Comparison of ENCODE assay signal across 15 mouse cellular contexts in the genomic region with DNA sequence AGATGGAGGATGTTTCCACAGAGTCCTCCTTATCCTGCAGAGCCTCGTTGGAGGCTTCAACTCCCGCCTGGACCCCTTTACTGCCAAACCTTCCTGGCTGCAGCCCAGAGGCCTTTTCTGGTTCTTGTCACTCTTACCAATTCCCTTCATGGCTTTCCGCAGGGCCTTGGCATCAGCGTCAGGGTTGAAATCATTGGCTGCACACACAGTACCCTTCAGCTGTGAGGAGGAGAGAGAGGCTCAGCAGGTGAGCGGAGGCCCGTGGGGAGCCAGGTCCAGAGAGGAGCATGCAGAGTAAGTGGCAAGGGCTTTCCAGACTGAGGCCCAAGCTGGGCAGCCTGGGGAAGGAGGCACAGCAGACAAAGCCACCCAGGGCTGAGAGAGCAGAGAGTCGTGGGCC. TPM values are rescaled to one million over a fixed set of nuclear protein-coding genes. Genes with fewer than 3 reads are reported as not detected.
A peak's percentile ranks its signal among the peaks of the same experiment; 100 is the strongest.
DNase-seq lines count a peak whose midpoint lies in the region; ATAC-seq and TF ChIP-seq lines count a peak whose summit lies in the region.
"Had no signal": no experiment of that assay in that cellular context is flagged by ENCODE, and none has a peak within 500 bp of the region (broad histone marks: within the 10 kb centered on the region; RNA-seq: fewer than 3 reads in every experiment).

No protein-coding gene starts in this region.

- no peak overlapping the region for H3K9ac ChIP-seq in heart, embryonic 15.5 days
- no peak overlapping the region for H3K9ac ChIP-seq in heart, embryonic 12.5 days
- no peak overlapping the region for H3K9ac ChIP-seq in midbrain, postnatal 0 days (replicated peaks; ENCODE audit: low read length, poor library complexity, severe bottlenecking)
- no peak overlapping the region for H3K9ac ChIP-seq in midbrain, embryonic 15.5 days
- H3K9ac ChIP-seq: embryonic facial prominence, embryonic 12.5 days; intestine, embryonic 15.5 days; kidney, embryonic 15.5 days had no signal

- peak overlapping the region; percentile 47 for H3K27ac ChIP-seq in heart, embryonic 15.5 days
- no peak overlapping the region for H3K27ac ChIP-seq in heart, embryonic 12.5 days (ENCODE audit: poor library complexity, severe bottlenecking)
- no peak overlapping the region for H3K27ac ChIP-seq in midbrain, postnatal 0 days (ENCODE audit: low read depth, low read length)
- H3K27ac ChIP-seq in midbrain, embryonic 15.5 days: no peak overlapping the region
- H3K27ac ChIP-seq in cerebellum, adult 2 months (ENCODE audit: insufficient read depth, low read length): peak overlapping the region; percentile 33; the same call in 1 of the 2 replicates
- H3K27ac ChIP-seq: embryonic facial prominence, embryonic 12.5 days; intestine, embryonic 15.5 days; kidney, embryonic 15.5 days had no signal

- H3K4me1 ChIP-seq in heart, embryonic 15.5 days (replicated peaks): peaks cover 22% of the 10 kb centered on the region
- peaks cover 24% of the 10 kb centered on the region for H3K4me1 ChIP-seq in heart, embryonic 12.5 days (replicated peaks)
- H3K4me1 ChIP-seq in midbrain, postnatal 0 days (ENCODE audit: insufficient read depth, low read length): no peaks in the 10 kb centered on the region
- no peaks in the 10 kb centered on the region for H3K4me1 ChIP-seq in midbrain, embryonic 15.5 days
- H3K4me1 ChIP-seq in cerebellum, adult 2 months (ENCODE audit: control insufficient read depth, insufficient read depth, low read length): peaks cover 7% of the 10 kb centered on the region
- H3K4me1 ChIP-seq: embryonic facial prominence, embryonic 12.5 days; intestine, embryonic 15.5 days had no signal

- peak; percentile 31 for DNase-seq in midbrain, postnatal 0 days (ENCODE audit: low spot score)
- DNase-seq in cerebellum, adult 2 months: peak; percentile 58 to 68
- DNase-seq in cerebellum, postnatal 25 days: peak; percentile 65 to 67
- no peak for DNase-seq in lung, postnatal 4 days
- DNase-seq: heart, postnatal 4 days; lung, postnatal 10 days; thymus, postnatal 25 days had no signal

- no peak for ATAC-seq in heart, embryonic 15.5 days (replicated peaks; ENCODE audit: insufficient number of reproducible peaks, insufficient read depth, low FRiP score, low read depth)
- ATAC-seq in heart, embryonic 12.5 days (ENCODE audit: insufficient number of reproducible peaks, low FRiP score): no peak
- ATAC-seq in midbrain, postnatal 0 days (ENCODE audit: low FRiP score): no peak
- ATAC-seq in midbrain, embryonic 15.5 days (replicated peaks): no peak
- ATAC-seq: intestine, embryonic 15.5 days had no signal

- no peak overlapping the region for H3K4me3 ChIP-seq in heart, embryonic 15.5 days
- no peak overlapping the region for H3K4me3 ChIP-seq in heart, embryonic 12.5 days
- H3K4me3 ChIP-seq in midbrain, postnatal 0 days (ENCODE audit: low read depth, low read length): no peak overlapping the region
- no peak overlapping the region for H3K4me3 ChIP-seq in midbrain, embryonic 15.5 days
- no peak overlapping the region for H3K4me3 ChIP-seq in cerebellum, adult 2 months (replicated peaks; ENCODE audit: insufficient read depth, low read depth, low read length)
- H3K4me3 ChIP-seq: embryonic facial prominence, embryonic 12.5 days; intestine, embryonic 15.5 days; kidney, embryonic 15.5 days; megakaryocyte, embryonic 14.5 days had no signal

- no peaks in the 10 kb centered on the region for H3K27me3 ChIP-seq in heart, embryonic 15.5 days
- H3K27me3 ChIP-seq in heart, embryonic 12.5 days (replicated peaks): no peaks in the 10 kb centered on the region
- H3K27me3 ChIP-seq in midbrain, postnatal 0 days (ENCODE audit: insufficient read depth, low read length): no peaks in the 10 kb centered on the region
- H3K27me3 ChIP-seq in midbrain, embryonic 15.5 days (replicated peaks): no peaks in the 10 kb centered on the region
- H3K27me3 ChIP-seq in cerebellum, adult 2 months (ENCODE audit: control insufficient read depth, insufficient read depth, low read length): no peaks in the 10 kb centered on the region
- H3K27me3 ChIP-seq: embryonic facial prominence, embryonic 12.5 days; intestine, embryonic 15.5 days; kidney, embryonic 15.5 days had no signal

- WGBS in heart, embryonic 15.5 days: 53% methylated on average over 7 of the region's 7 CpGs
- 76% methylated on average over 7 of the region's 7 CpGs for WGBS in heart, embryonic 12.5 days
- 56% methylated on average over 7 of the region's 7 CpGs for WGBS in midbrain, postnatal 0 days
- WGBS in midbrain, embryonic 15.5 days: 55% methylated on average over 7 of the region's 7 CpGs
- WGBS in cerebellum, adult 2 months: 14% methylated on average over 7 of the region's 7 CpGs

- H3K36me3 ChIP-seq in heart, embryonic 15.5 days: peaks cover 79% of the 10 kb centered on the region
- peaks cover 88% of the 10 kb centered on the region for H3K36me3 ChIP-seq in heart, embryonic 12.5 days
- H3K36me3 ChIP-seq in midbrain, postnatal 0 days (ENCODE audit: insufficient read depth, low read length): peaks cover 22% of the 10 kb centered on the region
- H3K36me3 ChIP-seq in midbrain, embryonic 15.5 days (replicated peaks): no peaks in the 10 kb centered on the region

- H3K9me3 ChIP-seq in heart, embryonic 15.5 days (replicated peaks): peaks cover 5% of the 10 kb centered on the region; the same call in 1 of the 2 replicates
- peaks cover 5% of the 10 kb centered on the region; the same call in 1 of the 2 replicates for H3K9me3 ChIP-seq in heart, embryonic 12.5 days (replicated peaks)
- no peaks in the 10 kb centered on the region for H3K9me3 ChIP-seq in midbrain, postnatal 0 days (ENCODE audit: low read length)
- no peaks in the 10 kb centered on the region for H3K9me3 ChIP-seq in midbrain, embryonic 15.5 days
- H3K9me3 ChIP-seq: intestine, embryonic 15.5 days had no signal

- no peak for TF ChIP-seq POLR2A in cerebellum, adult 2 months (IDR thresholded peaks at IDR 0.05; ENCODE audit: borderline replicate concordance, insufficient read depth, low read length)

- TF ChIP-seq CTCF in midbrain, postnatal 0 days (IDR thresholded peaks at IDR 0.05): no peak
- no peak for TF ChIP-seq CTCF in cerebellum, adult 2 months (IDR thresholded peaks at IDR 0.05; ENCODE audit: borderline replicate concordance, insufficient read depth, low read depth, low read length)

- H3K4me2 ChIP-seq in heart, embryonic 15.5 days: no peak overlapping the region
- H3K4me2 ChIP-seq in heart, embryonic 12.5 days: no peak overlapping the region
- no peak overlapping the region for H3K4me2 ChIP-seq in midbrain, postnatal 0 days (ENCODE audit: low read depth, low read length, poor library complexity, severe bottlenecking)
- no peak overlapping the region for H3K4me2 ChIP-seq in midbrain, embryonic 15.5 days
- H3K4me2 ChIP-seq: embryonic facial prominence, embryonic 12.5 days; heart, embryonic 11.5 days; intestine, embryonic 15.5 days; kidney, embryonic 15.5 days had no signal

RNA-seq across cellular contexts. Expression of a gene that starts 33.5 kb away (rescaled TPM):
- 20.3 and 24.3 TPM in 2 replicates for polyA plus RNA-seq in heart, embryonic 15.5 days (2015; fragmentation: Nextera tagmentation; extraction: Ambion mirVana)
- 23.1 and 23.6 TPM in 2 replicates for polyA plus RNA-seq in heart, embryonic 12.5 days (2016; fragmentation: Nextera tagmentation; extraction: Ambion mirVana)
- 19.2 and 20.9 TPM in 2 replicates for total RNA-seq in midbrain, postnatal 0 days (2014; rRNA removed)
- polyA plus RNA-seq in midbrain, postnatal 0 days (2015; fragmentation: Nextera tagmentation; extraction: Ambion mirVana): 17.0 and 17.2 TPM in 2 replicates
- polyA plus RNA-seq in midbrain, embryonic 15.5 days (2015; fragmentation: Nextera tagmentation; extraction: Ambion mirVana): 15.4 and 16.4 TPM in 2 replicates
- polyA plus RNA-seq in cerebellum, adult 2 months (2012; rRNA removed): 31.1 and 33.1 TPM in 2 replicates

RNA-seq across cellular contexts. Expression of a gene that starts 37.1 kb away (rescaled TPM):
- polyA plus RNA-seq in heart, embryonic 15.5 days (2015; fragmentation: Nextera tagmentation; extraction: Ambion mirVana): 315 and 367 TPM in 2 replicates
- polyA plus RNA-seq in heart, embryonic 12.5 days (2016; fragmentation: Nextera tagmentation; extraction: Ambion mirVana): 335 and 339 TPM in 2 replicates
- total RNA-seq in midbrain, postnatal 0 days (2014; rRNA removed): 48.2 and 51.5 TPM in 2 replicates
- polyA plus RNA-seq in midbrain, postnatal 0 days (2015; fragmentation: Nextera tagmentation; extraction: Ambion mirVana): 37.6 and 39.3 TPM in 2 replicates
- 42.2 and 48.0 TPM in 2 replicates for polyA plus RNA-seq in midbrain, embryonic 15.5 days (2015; fragmentation: Nextera tagmentation; extraction: Ambion mirVana)
- 131 and 141 TPM in 2 replicates for polyA plus RNA-seq in cerebellum, adult 2 months (2012; rRNA removed)

Comparison
In these comparisons a context has a peak if more than half of its experiments do, and no peak if none do; other contexts are left out.
1. H3K27ac ChIP-seq: peak in heart, embryonic 15.5 days (single experiment) and cerebellum, adult 2 months (single experiment); none in heart, embryonic 12.5 days (single experiment), midbrain, postnatal 0 days (single experiment) and midbrain, embryonic 15.5 days (single experiment).
2. DNase-seq: peak in midbrain, postnatal 0 days (single experiment), cerebellum, adult 2 months (2 of 2) and cerebellum, postnatal 25 days (2 of 2); none in lung, postnatal 4 days (0 of 2).